Mouse (Mus musculus): ENCODE results near the gene Pbx1.

DNA sequence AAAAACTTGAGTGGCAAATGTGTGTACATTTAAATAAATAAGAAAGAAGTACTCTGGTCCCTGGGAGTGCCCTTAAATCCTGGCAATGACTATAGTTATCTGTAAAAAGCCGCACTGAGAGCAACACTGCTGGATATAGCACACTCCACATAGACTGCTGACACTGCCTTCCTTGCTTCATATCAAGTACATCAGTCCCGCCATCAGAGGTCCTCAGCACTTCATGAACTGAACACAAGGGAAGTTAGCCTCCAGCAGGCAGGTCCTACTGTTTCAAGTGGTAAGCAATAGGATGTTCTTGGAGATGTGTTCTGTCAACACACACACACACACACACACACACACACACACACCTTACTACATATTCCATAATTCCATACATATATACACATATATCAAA is 339.0 kb downstream of the Pbx1 start:
- TF ChIP-seq CTCF (IDR thresholded peaks at IDR 0.05; ENCODE audit: extremely low read depth, insufficient read length, insufficient replicate concordance, low read depth, low read length) (no peak), POLR2A (IDR thresholded peaks at IDR 0.05; ENCODE audit: low read depth, low read length) (no peak)

Measured in small intestine, adult 2 months (tissue).